Mouse (Mus musculus): ENCODE results near the gene Kdm6a. TPM values are rescaled to one million over a fixed set of nuclear protein-coding genes. Genes with fewer than 3 reads are reported as not detected.

The Kdm6a gene
- total RNA-seq, 1 experiment from 2014 or later = 96.6 TPM

DNA sequence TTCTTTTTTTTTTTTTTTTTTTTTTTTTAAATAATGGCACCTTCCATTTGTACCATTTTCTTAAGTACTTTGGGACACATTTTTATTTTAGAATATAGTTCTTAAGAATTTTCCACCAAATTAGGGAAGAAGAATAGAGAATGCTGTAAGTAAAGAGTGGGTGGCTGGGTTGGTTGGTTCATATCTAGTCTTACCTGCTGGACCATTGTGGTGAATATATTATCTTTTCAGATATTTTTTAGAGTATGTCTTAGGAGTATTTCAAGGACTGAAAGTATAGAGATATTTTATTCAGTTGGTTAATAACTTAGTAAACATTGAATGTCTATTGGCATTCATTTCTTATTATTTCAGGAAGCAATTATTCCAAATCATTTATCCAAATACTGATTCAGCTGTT is 117.8 kb downstream of the Kdm6a start:
- ATAC-seq (ENCODE audit: extremely low read depth, insufficient number of reproducible peaks, low FRiP score, poor library complexity, severe bottlenecking) = no peak

Other genes starting within 250 kb of the Kdm6a start
- gene Dusp21, start 16.7 kb upstream of the Kdm6a start, total RNA-seq (2017) = not detected in 2 replicates